Mouse (Mus musculus): ENCODE data around the gene Tmed4.

- TF ChIP-seq GATA1 (IDR thresholded peaks at IDR 0.05; ENCODE audit: borderline replicate concordance, low read length) (no peak), FLI1 (IDR thresholded peaks at IDR 0.05; ENCODE audit: low read length) (no peak)
Observed at GRCm38 (mm10) chr11:6256490-6257072, 18.1 kb downstream of the Tmed4 start.

All from megakaryocyte, embryonic 14.5 days (primary cell).